Mouse (Mus musculus) cortical plate, adult 2 months (tissue): Measurements from ENCODE around the gene Ankrd44.

Source experiments
- CTCF ChIP-seq: fragments of 200-500 bp; IDR thresholded peaks from 2 replicates; pipeline ENCODE4 v1.5.1; 2011; ENCODE audit warnings: mild to moderate bottlenecking, control low read depth, low read length; ENCODE audit not compliant: insufficient read depth; ENCODE audit errors: extremely low read depth
- POLR2A ChIP-seq: fragments of 200-500 bp; IDR thresholded peaks from 2 replicates; pipeline ENCODE4 v1.6.1; 2011; ENCODE audit warnings: mild to moderate bottlenecking, low read length, control low read depth; ENCODE audit not compliant: insufficient read depth; ENCODE audit errors: extremely low read depth

- no peak for TF ChIP-seq CTCF
- no peak for TF ChIP-seq POLR2A
Measured at GRCm38 (mm10) chr1:54606936-54607335, 319.3 kb downstream of the Ankrd44 start.
